Mouse (Mus musculus) ES-E14 (cell line): Measurements from ENCODE around the gene Zfp760.

Source experiments
- CHD2 ChIP-seq: IDR thresholded peaks from 2 replicates; pipeline ENCODE4 v1.6.1; 2014; ENCODE audit warnings: mild to moderate bottlenecking, low read depth, low read length, inconsistent platforms
- HCFC1 ChIP-seq: IDR thresholded peaks from 2 replicates; pipeline ENCODE4 v1.6.1; 2012; ENCODE audit warnings: low read length, inconsistent platforms, borderline replicate concordance; ENCODE audit not compliant: insufficient read depth
- ZNF384 ChIP-seq: IDR thresholded peaks from 2 replicates; pipeline ENCODE4 v1.6.1; 2012; ENCODE audit warnings: low read depth, low read length, inconsistent platforms

- TF ChIP-seq HCFC1: no peak
- no peak for TF ChIP-seq ZNF384
- no peak for TF ChIP-seq CHD2
Measured at GRCm38 (mm10) chr17:21733049-21733448, 25.5 kb downstream of the Zfp760 start.
